Comparison of ENCODE assay signal across 20 mouse cellular contexts in genomic region chr9:104180046-104180445, GRCm38 (mm10). TPM values are rescaled to one million over a fixed set of nuclear protein-coding genes. Genes with fewer than 3 reads are reported as not detected.
A peak's percentile ranks its signal among the peaks of the same experiment; 100 is the strongest.
DNase-seq lines count a peak whose midpoint lies in the region.
"Had no signal": no experiment of that assay in that cellular context is flagged by ENCODE, and none has a peak within 500 bp of the region (broad histone marks: within the 10 kb centered on the region; RNA-seq: fewer than 3 reads in every experiment).

No protein-coding gene starts in this region.

- intact Hi-C loops in left cerebral cortex, postnatal 10 days (cut with DNase I) = no loop called here
- intact Hi-C loops in left cerebral cortex, postnatal 25 days (cut with DNase I) = loop anchor here (10.0 kb wide), 1 partner anchor 105 kb away; no protein-coding TSS in a partner anchor

- peak; percentile 43 for DNase-seq in left cerebral cortex, adult 11 months (ENCODE audit: low spot score)
- DNase-seq in left cerebral cortex, postnatal 10 days (ENCODE audit: extremely low spot score in 1 of 2, low spot score in 2 of 2) = no peak
- peak; percentile 76 for DNase-seq in brain, adult 2 months (ENCODE audit: low read depth, low spot score)
- peak; percentile 55 to 70 for DNase-seq in frontal cortex, postnatal 36 days (ENCODE audit: low spot score in 2 of 2)
- peak; percentile 27 to 86 for DNase-seq in left cerebral cortex, postnatal 25 days (ENCODE audit: low spot score in 2 of 2)
- DNase-seq in thymus, postnatal 0 days (ENCODE audit: low spot score) = no peak
- no peak for DNase-seq in urinary bladder, postnatal 14 days (ENCODE audit: low spot score)
- DNase-seq: adrenal gland, postnatal 25 days; B cell, adult 2 months; cerebellum, adult 18-20 months; cerebellum, postnatal 10 days; gastrocnemius, postnatal 25 days; heart, adult 18-20 months; heart, postnatal 4 days; kidney, adult 9 months; kidney, postnatal 14 days; lung, embryonic 14.5 days; lung, postnatal 14 days; thymus, postnatal 25 days had no signal

RNA-seq across cellular contexts. Expression of gene Ackr4, which starts 53.3 kb away (rescaled TPM):
- total RNA-seq in left cerebral cortex, postnatal 10 days (2021) = under 1 TPM; 0.28 to 0.66 TPM
- under 1 TPM; 0.21 TPM for total RNA-seq in left cerebral cortex, postnatal 25 days (2021)
- 26.5 and 29.8 TPM in 2 replicates for polyA plus RNA-seq in thymus, postnatal 0 days (2015; fragmentation: Nextera tagmentation; extraction: Ambion mirVana)
- total RNA-seq: adrenal gland, adult 18-20 months had no signal

Comparison
In these comparisons a context has a peak if more than half of its experiments do, and no peak if none do; other contexts are left out.
1. DNase-seq: peak in left cerebral cortex, adult 11 months (single experiment), brain, adult 2 months (single experiment), frontal cortex, postnatal 36 days (2 of 2) and left cerebral cortex, postnatal 25 days (2 of 2); none in left cerebral cortex, postnatal 10 days (0 of 2), thymus, postnatal 0 days (single experiment) and urinary bladder, postnatal 14 days (single experiment).